Mouse (Mus musculus) bone marrow macrophage, adult 2 months (primary cell): ENCODE data around the gene Shisal2b.

Source experiments
- CTCF ChIP-seq: IDR thresholded peaks from 2 replicates; pipeline ENCODE4 v1.5.1; 2012; ENCODE audit warnings: low read depth, mild to moderate bottlenecking, low read length, moderate library complexity
- POLR2A ChIP-seq: IDR thresholded peaks from 2 replicates; pipeline ENCODE4 v1.6.1; 2012; ENCODE audit warnings: mild to moderate bottlenecking, low read depth, low read length, borderline replicate concordance

GRCm38 (mm10) chr13:104908691-104909090 is 45.0 kb upstream of the Shisal2b start:
- TF ChIP-seq CTCF (no peak), POLR2A (no peak)
